Mouse (Mus musculus) ovary, adult 18-20 months (tissue): ENCODE measurements around the gene Gm5799.
"Not testable (repeated sequence)": the region's sequence is repeated elsewhere in the genome, so short reads cannot be mapped to it uniquely, and the experiment has no call there.

ENCODE experiments used
- DNase-seq: peaks from one replicate; pipeline ENCODE4 v3.0.0; 2022; ENCODE audit warnings: low spot score, mixed read lengths

Gm5799 gene

GRCm38 (mm10) chr14:43543276-43543675 is at the start of gene Gm5799:
Gm5799 (plus strand) TSS chr14:43543576.
- DNase-seq = not testable (repeated sequence)

GRCm38 (mm10) chr14:43531052-43532010 is 12.0 kb upstream of the Gm5799 start:
- not testable (repeated sequence) for DNase-seq

GRCm38 (mm10) chr14:43532011-43532383 is 11.4 kb upstream of the Gm5799 start:
- not testable (repeated sequence) for DNase-seq

GRCm38 (mm10) chr14:43532387-43532786 is 11.0 kb upstream of the Gm5799 start:
- not testable (repeated sequence) for DNase-seq

GRCm38 (mm10) chr14:43538144-43538543 is 5.2 kb upstream of the Gm5799 start:
- DNase-seq = not testable (repeated sequence)

GRCm38 (mm10) chr14:43546281-43546680 is 2.9 kb downstream of the Gm5799 start:
- not testable (repeated sequence) for DNase-seq

- DNase-seq = not testable (repeated sequence)
Measured at GRCm38 (mm10) chr14:43552271-43552670, 8.9 kb downstream of the Gm5799 start.

- not testable (repeated sequence) for DNase-seq
Measured at GRCm38 (mm10) chr14:43577969-43578368, 34.6 kb downstream of the Gm5799 start.

GRCm38 (mm10) chr14:43579046-43579445 is 35.7 kb downstream of the Gm5799 start, which contains the start of gene Gm17654:
Gm17654 (minus strand) TSS chr14:43579146.
- DNase-seq = not testable (repeated sequence)
